Mouse (Mus musculus) lung, postnatal 0 days (tissue): ENCODE results near the gene St6galnac3.

Source experiments
- CTCF ChIP-seq: IDR thresholded peaks from 2 replicates; pipeline ENCODE4 v1.5.1; 2016; ENCODE audit warnings: antibody characterized with exemption, mild to moderate bottlenecking
- EP300 ChIP-seq: IDR thresholded peaks from 2 replicates; pipeline ENCODE4 v1.6.1; 2016; ENCODE audit warnings: antibody characterized with exemption, mild to moderate bottlenecking, control low read depth

GRCm38 (mm10) chr3:153407698-153408097, 317.3 kb downstream of the St6galnac3 start:
- TF ChIP-seq CTCF (no peak), EP300 (no peak)
